Mouse (Mus musculus): ENCODE data around the gene Camta1. TPM values are rescaled to one million over a fixed set of nuclear protein-coding genes. Genes with fewer than 3 reads are reported as not detected.
A peak's percentile ranks its signal among the peaks of the same experiment; 100 is the strongest.
"Not testable (repeated sequence)": the region's sequence is repeated elsewhere in the genome, so short reads cannot be mapped to it uniquely, and the experiment has no call there.

Gene Camta1
- polyA plus RNA-seq, 1 experiment from 2014 or later: 77.1 TPM

DNA sequence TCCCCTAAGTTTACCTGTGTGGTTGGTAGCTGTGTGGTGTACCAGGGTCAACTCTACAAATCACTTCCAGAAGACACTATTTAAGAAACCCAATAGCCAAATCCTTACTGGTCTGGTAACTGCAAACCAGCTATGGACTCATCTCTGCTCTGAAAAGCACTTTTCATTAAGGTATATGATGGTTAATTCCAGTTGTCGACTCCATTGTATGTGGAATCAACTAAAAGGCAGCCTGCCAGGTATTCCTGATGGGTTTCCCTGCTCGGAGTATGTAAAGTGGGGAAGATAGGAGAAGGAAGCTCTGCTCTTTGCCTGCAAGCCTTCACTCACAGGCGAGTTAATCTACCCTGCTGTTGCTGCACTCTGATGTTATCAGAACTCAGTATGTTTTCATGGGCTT lies 815.2 kb downstream of the Camta1 start:
- Histone ChIP-seq H3K4me1 (peaks cover 15% of the 10 kb centered on the region), H3K36me3 (peaks cover 42% of the 10 kb centered on the region), H3K9me3 (replicated peaks) (no peaks in the 10 kb centered on the region), H3K27me3 (no peaks in the 10 kb centered on the region), H3K4me3 (replicated peaks) (no peak overlapping the region), H3K4me2 (replicated peaks) (no peak overlapping the region), H3K27ac (replicated peaks) (no peak overlapping the region), H3K9ac (no peak overlapping the region)
- no peak for ATAC-seq (ENCODE audit: insufficient number of reproducible peaks, low FRiP score, low TSS enrichment, low read depth)
- WGBS: 88% methylated on average over 3 of the region's 3 CpGs

- no peaks in the 10 kb centered on the region for H3K9me3 ChIP-seq (replicated peaks)
- peaks cover 30% of the 10 kb centered on the region for H3K36me3 ChIP-seq
- H3K4me1 ChIP-seq: peaks cover 15% of the 10 kb centered on the region
- H3K4me3 ChIP-seq (replicated peaks): peak overlapping the region; percentile 66
- ATAC-seq (ENCODE audit: insufficient number of reproducible peaks, low FRiP score, low TSS enrichment, low read depth): no peak
- H3K27me3 ChIP-seq: no peaks in the 10 kb centered on the region
- no peak overlapping the region; the same call in 1 of the 2 replicates for H3K9ac ChIP-seq
- 3% methylated on average over 21 of the region's 21 CpGs for WGBS
- H3K27ac ChIP-seq (replicated peaks): 0 out of 2 replicates have a peak overlapping the region, but pooled peaks have one; percentile 34
- peak overlapping the region; percentile 92 for H3K4me2 ChIP-seq (replicated peaks)
Observed at GRCm38 (mm10) chr4:151044944-151045570, 816.6 kb downstream of the Camta1 start.

DNA sequence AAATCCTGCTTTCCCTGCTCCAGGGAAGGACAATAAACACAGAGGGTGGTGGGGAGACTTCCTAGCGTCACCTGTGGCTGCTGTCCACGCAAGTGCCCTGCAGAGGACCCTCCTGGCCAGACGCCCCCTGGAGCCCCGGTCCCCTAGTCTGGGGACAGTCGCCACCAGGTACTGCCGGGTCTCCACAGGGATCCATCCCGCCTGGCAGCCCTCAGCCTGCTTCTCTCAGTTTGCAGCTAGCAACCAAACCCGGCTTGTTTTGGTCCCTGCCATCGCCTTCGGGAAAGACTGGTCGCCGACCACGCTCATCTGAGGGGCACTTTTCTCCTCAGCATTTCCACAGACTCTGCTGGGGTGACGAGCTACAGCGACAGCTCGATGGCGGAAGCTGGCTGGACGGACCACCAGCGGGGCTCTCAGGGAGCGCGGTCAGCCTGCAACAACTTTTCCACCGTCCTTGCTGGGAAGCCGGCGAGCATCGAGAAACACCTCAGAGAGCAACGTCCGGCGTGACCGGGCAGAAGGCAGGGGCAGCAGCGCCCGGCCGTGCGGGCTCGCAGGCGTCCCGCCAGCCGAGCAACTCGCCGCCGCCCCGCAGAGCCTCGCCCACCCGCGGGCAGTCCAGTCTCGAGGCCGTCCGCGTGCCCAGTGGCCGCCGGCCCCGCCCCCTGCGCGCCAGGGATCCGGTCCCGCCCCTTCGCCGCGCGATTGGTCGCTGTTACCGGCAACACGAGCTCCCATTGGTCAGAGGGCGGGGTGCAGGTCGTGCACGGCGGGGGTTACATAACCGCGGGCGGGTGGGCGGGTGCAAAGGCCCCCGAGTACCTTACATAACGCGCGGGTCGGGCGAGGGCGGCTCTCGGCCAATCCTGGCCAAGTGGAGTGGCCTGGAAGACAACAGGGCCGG lies 817.4 kb downstream of the Camta1 start, which contains the start of gene Per3:
Gene Per3, minus strand, starts transcription at position 629 of the 907 bp plus-strand sequence.
- peak; percentile 95 for ATAC-seq (ENCODE audit: insufficient number of reproducible peaks, low FRiP score, low TSS enrichment, low read depth)
- under 1% methylated on average over 71 of the region's 79 CpGs for WGBS
- no peaks in the 10 kb centered on the region for H3K9me3 ChIP-seq (replicated peaks)
- peak within 1 kb of the TSS; percentile 92 for H3K4me2 ChIP-seq (replicated peaks)
- no peaks in the 10 kb centered on the region for H3K27me3 ChIP-seq
- peak within 1 kb of the TSS; percentile 34; the same call in 1 of the 2 replicates for H3K27ac ChIP-seq (replicated peaks)
- peaks cover 25% of the 10 kb centered on the region for H3K36me3 ChIP-seq
- H3K9ac ChIP-seq: peak within 1 kb of the TSS; percentile 52
- H3K4me1 ChIP-seq: peaks cover 15% of the 10 kb centered on the region
- H3K4me3 ChIP-seq (replicated peaks): peak within 1 kb of the TSS; percentile 66

DNA sequence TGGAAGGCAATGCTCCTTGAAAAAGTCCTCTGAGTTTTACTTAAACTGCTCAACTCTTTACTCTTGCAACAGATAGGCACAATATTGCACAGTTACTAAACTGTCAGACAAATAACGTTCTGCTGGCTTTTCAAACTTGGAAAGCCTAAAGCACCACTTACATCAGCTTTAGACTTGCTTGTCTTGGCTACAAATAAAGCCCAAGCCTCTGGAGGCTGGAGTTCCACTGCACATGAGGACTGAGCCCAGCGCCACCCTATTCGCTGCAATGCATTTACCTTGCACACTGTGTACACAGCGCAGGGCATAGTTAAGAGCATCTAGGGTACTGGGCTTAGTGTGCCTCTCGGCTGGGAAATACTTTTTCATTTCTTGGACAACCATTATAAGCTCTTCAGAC lies 818.4 kb downstream of the Camta1 start:
- Histone ChIP-seq H3K4me1 (peaks cover 15% of the 10 kb centered on the region), H3K9me3 (replicated peaks) (no peaks in the 10 kb centered on the region), H3K9ac (no peak overlapping the region), H3K4me2 (replicated peaks) (peak overlapping the region; percentile 92), H3K27ac (replicated peaks) (no peak overlapping the region), H3K4me3 (replicated peaks) (peak overlapping the region; percentile 66), H3K36me3 (peaks cover 16% of the 10 kb centered on the region), H3K27me3 (no peaks in the 10 kb centered on the region)
- no peak for ATAC-seq (ENCODE audit: insufficient number of reproducible peaks, low FRiP score, low TSS enrichment, low read depth)
- 37% methylated on average over 5 of the region's 5 CpGs for WGBS

DNA sequence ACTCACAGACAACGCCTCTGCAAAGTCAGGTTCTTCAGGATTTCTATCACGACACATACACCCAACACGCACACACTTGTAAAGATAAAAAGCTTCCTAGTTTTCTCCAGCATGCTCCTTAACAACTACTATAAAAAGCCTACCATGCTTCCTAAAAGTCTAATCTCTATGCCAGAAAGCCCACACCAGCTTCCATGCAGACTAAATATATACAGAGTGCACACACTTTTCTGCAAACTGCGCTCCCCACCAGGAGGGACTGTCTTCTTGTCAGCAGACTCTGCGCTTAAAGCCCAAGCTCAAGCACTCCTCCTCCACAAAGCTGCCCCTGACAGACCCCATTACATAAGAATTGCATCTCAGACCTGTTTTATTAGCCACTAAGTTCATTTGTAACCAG lies 820.2 kb downstream of the Camta1 start:
- Histone ChIP-seq H3K27ac (replicated peaks) (no peak overlapping the region), H3K9ac (no peak overlapping the region), H3K9me3 (replicated peaks) (no peaks in the 10 kb centered on the region), H3K4me1 (peaks cover 15% of the 10 kb centered on the region), H3K4me3 (replicated peaks) (no peak overlapping the region), H3K36me3 (no peaks in the 10 kb centered on the region; the same call in none of the 2 replicates), H3K27me3 (no peaks in the 10 kb centered on the region), H3K4me2 (replicated peaks) (no peak overlapping the region)
- no peak for ATAC-seq (ENCODE audit: insufficient number of reproducible peaks, low FRiP score, low TSS enrichment, low read depth)
- WGBS: 79% methylated on average over 5 of the region's 5 CpGs

GRCm38 (mm10) chr4:151037800-151038199 lies 823.9 kb downstream of the Camta1 start:
- Histone ChIP-seq H3K9me3 (replicated peaks) (no peaks in the 10 kb centered on the region), H3K4me2 (replicated peaks) (no peak overlapping the region), H3K27me3 (no peaks in the 10 kb centered on the region), H3K4me1 (no peaks in the 10 kb centered on the region), H3K36me3 (no peaks in the 10 kb centered on the region; the same call in 1 of the 2 replicates), H3K27ac (replicated peaks) (no peak overlapping the region), H3K9ac (no peak overlapping the region), H3K4me3 (replicated peaks) (no peak overlapping the region)
- WGBS: 90% methylated on average over 11 of the region's 11 CpGs
- ATAC-seq (ENCODE audit: insufficient number of reproducible peaks, low FRiP score, low TSS enrichment, low read depth): no peak

- 90% methylated on average over 7 of the region's 7 CpGs for WGBS
- H3K9me3 ChIP-seq (replicated peaks): no peaks in the 10 kb centered on the region
- no peak for ATAC-seq (ENCODE audit: insufficient number of reproducible peaks, low FRiP score, low TSS enrichment, low read depth)
Observed at GRCm38 (mm10) chr4:151036521-151036920, 825.2 kb downstream of the Camta1 start.

GRCm38 (mm10) chr4:151027001-151027400 lies 834.7 kb downstream of the Camta1 start:
- Histone ChIP-seq H3K4me3 (replicated peaks) (no peak overlapping the region), H3K36me3 (no peaks in the 10 kb centered on the region; the same call in 1 of the 2 replicates), H3K4me2 (replicated peaks) (no peak overlapping the region), H3K9ac (no peak overlapping the region), H3K27ac (replicated peaks) (no peak overlapping the region), H3K9me3 (replicated peaks) (no peaks in the 10 kb centered on the region), H3K27me3 (no peaks in the 10 kb centered on the region), H3K4me1 (no peaks in the 10 kb centered on the region)
- 47% methylated on average over 6 of the region's 6 CpGs for WGBS
- no peak for ATAC-seq (ENCODE audit: insufficient number of reproducible peaks, low FRiP score, low TSS enrichment, low read depth)

More at GRCm38 (mm10) chr4:151036521-151036920, 825.2 kb downstream of the Camta1 start:
- Histone ChIP-seq H3K27me3 (no peaks in the 10 kb centered on the region), H3K36me3 (no peaks in the 10 kb centered on the region; the same call in 1 of the 2 replicates), H3K27ac (replicated peaks) (no peak overlapping the region), H3K9ac (no peak overlapping the region), H3K4me1 (no peaks in the 10 kb centered on the region), H3K4me2 (replicated peaks) (no peak overlapping the region), H3K4me3 (replicated peaks) (no peak overlapping the region)

DNA sequence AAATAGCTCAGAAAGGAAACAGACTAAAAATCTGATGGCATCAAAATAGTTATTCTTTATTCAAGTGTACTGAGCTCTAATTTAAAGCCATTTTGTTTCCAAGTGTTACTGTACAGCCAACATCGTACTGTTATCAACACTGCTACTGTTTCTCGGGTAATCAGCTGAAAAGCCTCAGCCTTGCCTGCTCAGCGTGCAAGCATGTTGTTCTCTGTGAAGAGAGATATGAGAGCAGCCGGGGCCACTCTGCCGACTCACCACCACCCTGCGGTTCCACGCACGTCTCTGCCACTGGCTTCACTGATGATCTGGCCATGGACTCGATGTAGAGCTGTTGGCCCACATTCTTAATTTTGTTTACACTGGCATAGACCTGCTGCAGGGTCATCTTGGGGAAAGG lies 837.5 kb downstream of the Camta1 start:
- Histone ChIP-seq H3K4me2 (replicated peaks) (no peak overlapping the region), H3K27me3 (no peaks in the 10 kb centered on the region), H3K9me3 (replicated peaks) (no peaks in the 10 kb centered on the region), H3K9ac (no peak overlapping the region), H3K27ac (replicated peaks) (no peak overlapping the region), H3K4me1 (no peaks in the 10 kb centered on the region), H3K4me3 (replicated peaks) (no peak overlapping the region), H3K36me3 (no peaks in the 10 kb centered on the region; the same call in 1 of the 2 replicates)
- ATAC-seq (ENCODE audit: insufficient number of reproducible peaks, low FRiP score, low TSS enrichment, low read depth): no peak
- 83% methylated on average over 9 of the region's 9 CpGs for WGBS

DNA sequence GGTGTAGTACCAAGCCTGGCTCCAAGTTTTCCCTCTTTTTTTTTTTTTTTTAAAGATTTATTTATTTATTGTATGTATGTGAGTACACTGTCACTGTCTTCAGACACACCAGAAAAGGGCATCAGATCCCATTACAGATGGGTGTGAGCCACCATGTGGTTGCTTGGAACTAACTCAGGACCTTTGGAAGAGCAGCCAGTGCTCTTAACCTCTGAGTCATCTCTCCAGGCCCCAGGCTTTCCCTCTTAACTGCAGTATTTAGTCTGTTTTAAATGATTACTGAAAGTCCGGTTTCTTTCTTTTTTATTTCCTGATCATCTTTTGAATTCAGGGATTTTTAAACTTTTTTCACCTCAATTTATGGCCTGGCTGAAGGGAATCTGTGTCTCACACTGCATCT lies 844.3 kb downstream of the Camta1 start:
- ATAC-seq (ENCODE audit: insufficient number of reproducible peaks, low FRiP score, low TSS enrichment, low read depth); H3K27me3 ChIP-seq; H3K4me3 ChIP-seq (replicated peaks); H3K4me1 ChIP-seq; H3K27ac ChIP-seq (replicated peaks); H3K36me3 ChIP-seq; H3K9me3 ChIP-seq (replicated peaks); H3K4me2 ChIP-seq (replicated peaks); H3K9ac ChIP-seq: not testable (repeated sequence)
- 89% methylated on average over 1 of the region's 1 CpGs for WGBS

- ATAC-seq (ENCODE audit: insufficient number of reproducible peaks, low FRiP score, low TSS enrichment, low read depth): no peak
- no peaks in the 10 kb centered on the region for H3K9me3 ChIP-seq (replicated peaks)
- WGBS: 60% methylated on average over 10 of the region's 10 CpGs
Observed at GRCm38 (mm10) chr4:151015946-151016345, 845.7 kb downstream of the Camta1 start.

More at GRCm38 (mm10) chr4:151015946-151016345, 845.7 kb downstream of the Camta1 start:
- Histone ChIP-seq H3K27ac (replicated peaks) (no peak overlapping the region), H3K36me3 (0 out of 2 replicates have a peak, but pooled peaks cover 8% of the 10 kb centered on the region), H3K4me2 (replicated peaks) (no peak overlapping the region), H3K4me3 (replicated peaks) (no peak overlapping the region), H3K9ac (no peak overlapping the region), H3K4me1 (no peaks in the 10 kb centered on the region), H3K27me3 (no peaks in the 10 kb centered on the region)
